Mouse (Mus musculus): Measurements from ENCODE around the gene Glt8d2. TPM values are rescaled to one million over a fixed set of nuclear protein-coding genes. Genes with fewer than 3 reads are reported as not detected.
"Not testable (repeated sequence)": the region's sequence is repeated elsewhere in the genome, so short reads cannot be mapped to it uniquely, and the experiment has no call there.

Gene Glt8d2
- polyA plus RNA-seq, 1 experiment from 2014 or later: 5.3 TPM

DNA sequence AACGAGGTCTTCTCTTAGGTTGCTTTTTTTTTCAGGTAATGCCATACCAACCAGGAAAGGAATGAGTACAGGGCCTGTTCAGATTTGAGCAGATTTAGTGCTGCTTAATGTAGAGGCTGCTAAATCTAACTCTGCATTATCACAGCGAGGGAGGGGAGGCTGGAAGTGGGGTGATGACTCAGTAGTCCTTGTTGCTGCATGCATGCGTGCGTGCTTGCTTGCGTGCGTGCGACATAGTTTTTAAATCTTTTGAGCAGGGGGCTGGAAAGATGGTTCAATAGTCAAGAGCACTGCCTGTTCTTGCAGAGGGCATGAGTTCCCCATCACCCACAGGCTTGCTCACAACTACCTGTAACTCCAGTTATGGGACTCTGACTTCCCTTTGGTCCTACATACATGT lies 56.1 kb downstream of the Glt8d2 start:
- H3K27me3 ChIP-seq (replicated peaks; ENCODE audit: control insufficient read depth, insufficient read depth, low read length): no peaks in the 10 kb centered on the region
- ATAC-seq (replicated peaks; ENCODE audit: low FRiP score, low TSS enrichment, low read depth) (no peak), DNase-seq (ENCODE audit: low spot score) (no peak)
- H3K27ac ChIP-seq (ENCODE audit: low read depth): no peak overlapping the region
- peaks cover 39% of the 10 kb centered on the region for H3K36me3 ChIP-seq (ENCODE audit: control insufficient read depth, insufficient read depth, low read length)
- H3K4me3 ChIP-seq (ENCODE audit: low read depth, low read length): no peak overlapping the region
- 98% methylated on average over 7 of the region's 7 CpGs for WGBS
- H3K9ac ChIP-seq (ENCODE audit: low read length): no peak overlapping the region
- H3K4me1 ChIP-seq (replicated peaks; ENCODE audit: control insufficient read depth, insufficient read depth, low read length): peaks cover 9% of the 10 kb centered on the region
- H3K4me2 ChIP-seq (ENCODE audit: low read length): no peak overlapping the region
- 0 out of 2 replicates have a peak, but pooled peaks cover 2% of the 10 kb centered on the region for H3K9me3 ChIP-seq (ENCODE audit: control insufficient read depth, low read length)

DNA sequence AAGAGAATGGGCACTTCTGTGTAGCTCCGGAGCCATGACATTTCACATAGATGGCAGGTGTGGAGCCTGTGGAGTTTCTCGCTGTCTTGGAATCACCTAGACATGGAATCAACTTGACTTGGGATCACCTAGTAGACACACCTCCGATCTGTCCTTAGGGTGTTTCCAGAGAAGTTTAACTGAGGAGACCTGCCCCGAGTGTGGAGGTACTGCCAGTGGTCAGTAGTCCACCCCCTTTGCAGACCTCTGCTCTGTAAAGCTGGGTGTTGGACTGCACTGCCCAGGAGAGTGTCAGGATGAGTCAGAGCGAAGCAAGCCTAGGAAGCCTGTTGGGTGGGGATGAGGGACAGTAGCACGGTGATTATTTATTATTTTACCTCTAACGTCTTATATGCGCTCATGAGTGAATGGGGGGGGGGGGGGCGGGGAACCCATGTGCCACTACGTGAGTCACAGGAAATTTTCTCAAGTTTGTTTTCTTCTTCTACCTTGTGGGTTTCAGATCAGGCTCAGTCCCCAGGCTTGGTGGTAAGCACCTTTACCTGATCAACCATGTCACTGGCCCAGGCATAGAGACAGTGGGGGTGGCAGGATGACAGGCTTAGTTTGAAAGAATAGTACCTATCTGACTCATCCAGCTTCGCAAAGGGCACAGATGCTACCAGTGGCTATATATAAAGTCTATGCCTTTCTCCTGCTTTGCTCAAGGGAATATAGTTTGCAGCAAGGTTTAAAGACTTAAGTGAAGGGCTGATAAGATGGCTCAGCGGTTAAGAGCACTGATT lies 57.8 kb downstream of the Glt8d2 start:
- Histone ChIP-seq H3K4me1 (replicated peaks; ENCODE audit: control insufficient read depth, insufficient read depth, low read length) (peaks cover 11% of the 10 kb centered on the region), H3K27me3 (replicated peaks; ENCODE audit: control insufficient read depth, insufficient read depth, low read length) (no peaks in the 10 kb centered on the region)

DNA sequence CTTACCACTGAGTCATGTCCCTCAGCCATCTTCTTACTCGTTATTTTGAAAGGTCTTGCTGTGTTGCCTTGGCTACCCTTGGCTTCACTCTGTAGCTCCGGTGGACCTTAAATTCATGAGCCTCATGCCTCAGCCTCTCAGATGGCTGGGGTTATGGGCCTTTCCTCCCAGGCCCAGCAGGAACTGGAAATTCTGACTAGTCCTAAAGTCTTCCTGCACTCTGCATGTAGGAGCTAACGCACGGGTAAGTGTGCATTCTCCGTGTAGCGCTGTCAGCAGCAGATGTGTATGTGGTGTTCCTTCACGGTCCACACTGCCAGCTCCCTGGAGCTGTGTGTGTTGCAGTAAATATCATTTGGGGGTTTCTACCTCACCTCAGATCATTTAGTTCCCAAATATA lies 59.3 kb downstream of the Glt8d2 start:
- Histone ChIP-seq H3K4me1 (replicated peaks; ENCODE audit: control insufficient read depth, insufficient read depth, low read length) (peaks cover 11% of the 10 kb centered on the region), H3K27ac (ENCODE audit: low read depth) (no peak overlapping the region), H3K4me2 (ENCODE audit: low read length) (peak overlapping the region; percentile 87), H3K9ac (ENCODE audit: low read length) (no peak overlapping the region; the same call in 1 of the 2 replicates), H3K36me3 (ENCODE audit: control insufficient read depth, insufficient read depth, low read length) (peaks cover 16% of the 10 kb centered on the region; the same call in 1 of the 2 replicates), H3K27me3 (replicated peaks; ENCODE audit: control insufficient read depth, insufficient read depth, low read length) (no peaks in the 10 kb centered on the region), H3K9me3 (ENCODE audit: control insufficient read depth, low read length) (0 out of 2 replicates have a peak, but pooled peaks cover 2% of the 10 kb centered on the region), H3K4me3 (ENCODE audit: low read depth, low read length) (0 out of 2 replicates have a peak overlapping the region, but pooled peaks have one; percentile 95)
- WGBS: 86% methylated on average over 7 of the region's 7 CpGs
- no peak for ATAC-seq (replicated peaks; ENCODE audit: low FRiP score, low TSS enrichment, low read depth)
- DNase-seq (ENCODE audit: low spot score): no peak

More for the DNA sequence above, 57.8 kb downstream of the Glt8d2 start:
- no peak overlapping the region for H3K9ac ChIP-seq (ENCODE audit: low read length)
- ATAC-seq (replicated peaks; ENCODE audit: low FRiP score, low TSS enrichment, low read depth) (no peak), DNase-seq (ENCODE audit: low spot score) (no peak)
- H3K4me2 ChIP-seq (ENCODE audit: low read length): no peak overlapping the region
- WGBS: 96% methylated on average over 12 of the region's 12 CpGs
- H3K9me3 ChIP-seq (ENCODE audit: control insufficient read depth, low read length): 0 out of 2 replicates have a peak, but pooled peaks cover 2% of the 10 kb centered on the region
- no peak overlapping the region for H3K4me3 ChIP-seq (ENCODE audit: low read depth, low read length)
- H3K36me3 ChIP-seq (ENCODE audit: control insufficient read depth, insufficient read depth, low read length): peaks cover 28% of the 10 kb centered on the region
- no peak overlapping the region for H3K27ac ChIP-seq (ENCODE audit: low read depth)

DNA sequence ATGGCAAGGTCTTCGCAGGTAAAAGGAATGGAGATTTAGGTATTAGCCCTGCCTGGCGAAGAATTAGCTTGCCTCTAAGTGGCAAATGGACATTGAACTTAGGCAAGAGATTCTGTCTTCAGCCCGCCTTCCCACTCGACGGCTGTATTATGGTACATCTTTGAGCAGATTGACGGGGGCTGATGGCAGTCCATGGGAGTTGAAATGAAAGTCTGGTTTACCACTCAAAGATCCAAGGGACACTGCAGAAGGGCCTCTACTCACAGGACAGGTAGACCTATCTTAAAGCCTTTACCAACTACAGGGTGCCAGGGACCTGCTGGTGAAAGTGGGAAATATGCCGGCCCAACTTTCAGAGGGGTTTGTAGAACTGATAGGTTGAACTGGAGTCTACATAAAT lies 60.0 kb downstream of the Glt8d2 start:
- peak overlapping the region; percentile 87 for H3K4me2 ChIP-seq (ENCODE audit: low read length)
- H3K27ac ChIP-seq (ENCODE audit: low read depth): peak overlapping the region; percentile 85; the same call in 1 of the 2 replicates
- peak overlapping the region; percentile 95 for H3K4me3 ChIP-seq (ENCODE audit: low read depth, low read length)
- peaks cover 16% of the 10 kb centered on the region; the same call in 1 of the 2 replicates for H3K36me3 ChIP-seq (ENCODE audit: control insufficient read depth, insufficient read depth, low read length)
- DNase-seq (ENCODE audit: low spot score): no peak
- peaks cover 11% of the 10 kb centered on the region for H3K4me1 ChIP-seq (replicated peaks; ENCODE audit: control insufficient read depth, insufficient read depth, low read length)
- no peak for ATAC-seq (replicated peaks; ENCODE audit: low FRiP score, low TSS enrichment, low read depth)
- peak overlapping the region; percentile 90 for H3K9ac ChIP-seq (ENCODE audit: low read length)
- 0 out of 2 replicates have a peak, but pooled peaks cover 2% of the 10 kb centered on the region for H3K9me3 ChIP-seq (ENCODE audit: control insufficient read depth, low read length)
- 20% methylated on average over 7 of the region's 7 CpGs for WGBS
- H3K27me3 ChIP-seq (replicated peaks; ENCODE audit: control insufficient read depth, insufficient read depth, low read length): no peaks in the 10 kb centered on the region

DNA sequence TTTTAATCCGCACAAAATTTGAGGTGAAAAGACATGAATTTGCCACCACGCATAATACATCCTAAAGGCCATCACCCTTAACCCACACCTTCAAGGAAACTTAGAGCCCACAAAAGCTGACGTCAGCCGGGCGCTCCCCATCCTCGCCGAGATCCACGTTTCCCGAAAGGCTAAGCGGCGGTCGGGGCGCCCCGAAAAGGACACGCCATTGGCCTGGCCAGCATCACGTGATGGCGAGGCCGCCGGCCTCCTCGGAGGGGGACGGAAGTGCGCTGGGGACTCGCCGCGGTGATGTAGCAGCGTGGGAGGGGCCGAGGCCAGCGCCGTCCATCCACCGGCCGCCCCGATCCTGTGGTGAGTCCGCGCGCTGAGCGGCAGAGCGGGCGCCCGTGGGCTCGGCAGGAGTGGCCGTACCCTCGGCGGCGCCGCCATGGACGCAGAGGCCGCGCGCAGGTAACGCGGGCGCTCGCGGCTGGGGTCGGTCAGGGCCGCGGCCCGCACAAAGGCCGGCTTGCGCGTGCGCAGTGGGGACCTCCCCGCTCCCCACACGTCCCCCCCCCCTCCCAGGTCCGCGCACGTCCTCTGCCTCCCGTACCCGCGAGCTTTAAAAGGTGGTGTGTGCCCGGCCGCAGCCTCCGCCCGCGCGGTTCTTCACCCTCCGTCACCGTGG lies 60.7 kb downstream of the Glt8d2 start, which contains the start of gene Tdg:
TSS of gene Tdg (plus strand) at position 243 of the 670 bp plus-strand sequence.
- peak within 1 kb of the TSS; percentile 91 for H3K27ac ChIP-seq (ENCODE audit: low read depth)
- peaks cover 11% of the 10 kb centered on the region for H3K4me1 ChIP-seq (replicated peaks; ENCODE audit: control insufficient read depth, insufficient read depth, low read length)
- DNase-seq (ENCODE audit: low spot score): peak; percentile 92
- not testable (repeated sequence) for H3K27me3 ChIP-seq (replicated peaks; ENCODE audit: control insufficient read depth, insufficient read depth, low read length); H3K9me3 ChIP-seq (ENCODE audit: control insufficient read depth, low read length)
- peak; percentile 97 for ATAC-seq (replicated peaks; ENCODE audit: low FRiP score, low TSS enrichment, low read depth)
- 1% methylated on average over 59 of the region's 78 CpGs for WGBS
- peak within 1 kb of the TSS; percentile 95 for H3K4me3 ChIP-seq (ENCODE audit: low read depth, low read length)
- peaks cover 12% of the 10 kb centered on the region; the same call in 1 of the 2 replicates for H3K36me3 ChIP-seq (ENCODE audit: control insufficient read depth, insufficient read depth, low read length)
- peak within 1 kb of the TSS; percentile 90 for H3K9ac ChIP-seq (ENCODE audit: low read length)
- peak within 1 kb of the TSS; percentile 94 for H3K4me2 ChIP-seq (ENCODE audit: low read length)

DNA sequence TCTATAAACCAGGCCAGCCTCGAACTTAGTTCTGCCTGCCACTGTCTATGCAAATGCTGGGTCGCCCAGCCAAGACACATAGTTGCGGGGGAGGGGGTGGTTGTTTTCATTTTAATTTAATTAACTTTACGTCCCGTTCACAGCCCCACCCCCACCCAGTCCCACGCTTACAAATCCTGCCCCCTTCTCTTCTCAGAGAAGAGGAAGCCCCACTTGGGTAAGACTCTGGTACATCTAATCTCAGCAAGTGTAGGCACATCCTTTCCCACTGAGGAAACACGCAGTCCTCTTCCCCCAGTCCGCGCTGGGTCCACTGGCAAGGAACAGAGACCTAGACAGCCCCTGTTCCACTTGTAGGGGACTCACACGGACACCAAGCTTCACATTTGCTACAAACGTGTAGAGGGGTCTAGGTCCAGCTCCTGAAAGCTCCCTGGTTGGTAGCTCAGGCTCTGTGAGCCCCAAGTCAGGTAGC lies 61.3 kb downstream of the Glt8d2 start:
- WGBS: 5% methylated on average over 11 of the region's 11 CpGs
- DNase-seq (ENCODE audit: low spot score) (no peak), ATAC-seq (replicated peaks; ENCODE audit: low FRiP score, low TSS enrichment, low read depth) (peak; percentile 58)

DNA sequence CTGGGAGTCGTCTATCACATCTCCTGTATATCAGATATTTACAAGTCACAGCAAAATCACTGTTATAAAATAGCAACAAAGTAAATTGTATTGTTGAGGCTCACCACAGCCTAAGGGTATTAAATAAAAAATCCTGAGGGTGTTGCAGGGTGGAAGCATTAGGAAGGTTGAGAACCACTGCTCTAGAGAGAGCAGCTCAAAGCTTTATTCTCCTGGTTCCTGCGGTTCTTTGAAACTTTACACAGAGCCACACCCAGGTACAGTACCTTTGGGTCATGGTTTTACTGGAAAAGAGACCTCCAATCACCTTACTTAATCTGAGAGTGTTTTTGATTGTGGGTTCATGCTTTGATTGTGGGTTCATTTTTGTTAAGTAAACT lies 66.9 kb downstream of the Glt8d2 start:
- H3K4me1 ChIP-seq (replicated peaks; ENCODE audit: control insufficient read depth, insufficient read depth, low read length); H3K27me3 ChIP-seq (replicated peaks; ENCODE audit: control insufficient read depth, insufficient read depth, low read length); H3K9me3 ChIP-seq (ENCODE audit: control insufficient read depth, low read length); DNase-seq (ENCODE audit: low spot score); H3K36me3 ChIP-seq (ENCODE audit: control insufficient read depth, insufficient read depth, low read length): not testable (repeated sequence)
- ATAC-seq (replicated peaks; ENCODE audit: low FRiP score, low TSS enrichment, low read depth): peak; percentile 9; the same call in 1 of the 2 replicates
- H3K4me3 ChIP-seq (ENCODE audit: low read depth, low read length): peak overlapping the region; percentile 75
- 4% methylated on average over 2 of the region's 2 CpGs for WGBS
- peak overlapping the region; percentile 74 for H3K9ac ChIP-seq (ENCODE audit: low read length)
- peak overlapping the region; percentile 62 for H3K4me2 ChIP-seq (ENCODE audit: low read length)
- peak overlapping the region; percentile 83 for H3K27ac ChIP-seq (ENCODE audit: low read depth)

More for the DNA sequence above, 61.3 kb downstream of the Glt8d2 start:
- no peaks in the 10 kb centered on the region for H3K27me3 ChIP-seq (replicated peaks; ENCODE audit: control insufficient read depth, insufficient read depth, low read length)
- H3K4me2 ChIP-seq (ENCODE audit: low read length): peak overlapping the region; percentile 94
- peak overlapping the region; percentile 95 for H3K4me3 ChIP-seq (ENCODE audit: low read depth, low read length)
- peaks cover 12% of the 10 kb centered on the region; the same call in 1 of the 2 replicates for H3K36me3 ChIP-seq (ENCODE audit: control insufficient read depth, insufficient read depth, low read length)
- H3K9ac ChIP-seq (ENCODE audit: low read length): peak overlapping the region; percentile 90
- peak overlapping the region; percentile 91 for H3K27ac ChIP-seq (ENCODE audit: low read depth)
- peaks cover 11% of the 10 kb centered on the region for H3K4me1 ChIP-seq (replicated peaks; ENCODE audit: control insufficient read depth, insufficient read depth, low read length)
- H3K9me3 ChIP-seq (ENCODE audit: control insufficient read depth, low read length): 0 out of 2 replicates have a peak, but pooled peaks cover 2% of the 10 kb centered on the region

Measured in intestine, embryonic 14.5 days (tissue).